8 mouse cellular contexts compared by ENCODE assay signal in the genomic region with DNA sequence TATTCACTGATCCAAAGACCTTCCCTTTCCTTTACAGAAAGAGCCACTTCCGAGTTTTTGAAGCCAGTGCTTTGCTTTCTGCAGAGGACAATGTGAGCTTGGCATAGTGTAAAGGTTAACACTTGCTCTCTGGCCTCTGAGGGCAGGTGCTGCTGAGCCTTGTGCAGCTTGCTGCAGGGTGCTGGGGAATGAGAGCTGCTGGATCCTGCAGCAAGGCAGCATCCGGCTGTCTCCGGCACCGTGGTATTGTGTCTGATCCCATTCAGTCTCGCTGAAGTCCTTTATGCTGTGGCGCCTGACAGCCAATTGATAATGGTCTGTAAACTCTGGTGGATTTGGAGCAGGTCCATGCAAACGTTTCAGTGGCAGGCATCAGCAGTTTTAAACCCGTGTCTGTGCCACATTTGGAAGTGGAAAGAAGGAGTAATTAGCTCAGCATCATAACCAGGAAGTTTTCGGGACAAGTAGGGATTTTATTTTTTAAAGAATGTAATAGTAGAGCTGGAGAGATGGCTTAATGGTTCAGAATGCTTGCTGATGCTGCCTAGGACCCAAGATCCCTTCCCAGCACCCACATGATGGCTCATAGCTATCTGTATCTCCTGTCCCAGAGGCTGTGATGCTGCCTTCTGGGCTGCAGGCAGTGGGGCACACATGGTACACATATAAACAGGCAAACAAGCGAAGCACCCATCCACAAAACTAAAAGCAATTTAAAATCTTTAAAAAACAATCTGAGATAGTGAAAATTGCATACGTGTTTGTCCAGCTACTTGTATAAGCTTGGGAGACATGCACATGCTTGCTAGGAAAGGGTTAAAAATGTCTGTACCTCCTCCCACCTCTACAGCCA.
DNase-seq lines count a peak whose midpoint lies in the region; ATAC-seq and TF ChIP-seq lines count a peak whose summit lies in the region.

No protein-coding gene starts in this region.

- peak; percentile 91 for DNase-seq in brain, embryonic 14.5 days (ENCODE audit: low read depth)
- no peak for DNase-seq in hindbrain, embryonic 14.5 days (ENCODE audit: low spot score)
- DNase-seq in liver, embryonic 11.5 days (ENCODE audit: low spot score), result no peak
- DNase-seq in thymus, postnatal 14 days, result no peak
- DNase-seq in layer of hippocampus, postnatal 36 days, result no peak

- H3K4me2 ChIP-seq in hindbrain, embryonic 14.5 days (replicated peaks), result peak overlapping the region; percentile 49
- peak overlapping the region; percentile 47 for H3K4me2 ChIP-seq in liver, embryonic 11.5 days
- peak overlapping the region; percentile 48 for H3K4me2 ChIP-seq in stomach, embryonic 15.5 days

- peak overlapping the region; percentile 71 for H3K4me3 ChIP-seq in E14TG2a.4 (replicated peaks; ENCODE audit: low read length)
- no peak overlapping the region for H3K4me3 ChIP-seq in hindbrain, embryonic 14.5 days (replicated peaks; ENCODE audit: low read length)
- peak overlapping the region; percentile 3; the same call in 1 of the 2 replicates for H3K4me3 ChIP-seq in liver, embryonic 11.5 days (ENCODE audit: low read depth, low read length)
- no peak overlapping the region for H3K4me3 ChIP-seq in stomach, embryonic 15.5 days (replicated peaks)

- H3K27ac ChIP-seq in hindbrain, embryonic 14.5 days, result no peak overlapping the region
- no peak overlapping the region for H3K27ac ChIP-seq in liver, embryonic 11.5 days (ENCODE audit: low read depth, low read length)
- peak overlapping the region; percentile 88 for H3K27ac ChIP-seq in stomach, embryonic 15.5 days

- no peak for TF ChIP-seq POLR2A in brain, embryonic 14.5 days (IDR thresholded peaks at IDR 0.05; ENCODE audit: borderline replicate concordance, extremely low read depth, insufficient read depth, insufficient read length, poor library complexity, severe bottlenecking)

- peaks cover 30% of the 10 kb centered on the region for H3K36me3 ChIP-seq in E14TG2a.4 (ENCODE audit: insufficient read depth, low read length)
- no peaks in the 10 kb centered on the region for H3K36me3 ChIP-seq in hindbrain, embryonic 14.5 days (replicated peaks; ENCODE audit: control insufficient read depth, insufficient read depth)
- H3K36me3 ChIP-seq in liver, embryonic 11.5 days (ENCODE audit: control insufficient read depth, insufficient read depth, low read length), result no peaks in the 10 kb centered on the region
- H3K36me3 ChIP-seq in stomach, embryonic 15.5 days, result no peaks in the 10 kb centered on the region

- H3K4me1 ChIP-seq in E14TG2a.4 (replicated peaks; ENCODE audit: low read depth, low read length), result peaks cover 80% of the 10 kb centered on the region
- H3K4me1 ChIP-seq in hindbrain, embryonic 14.5 days (replicated peaks; ENCODE audit: control insufficient read depth, insufficient read depth, low read length), result peaks cover 11% of the 10 kb centered on the region
- peaks cover 4% of the 10 kb centered on the region; the same call in 1 of the 2 replicates for H3K4me1 ChIP-seq in liver, embryonic 11.5 days (replicated peaks; ENCODE audit: control insufficient read depth, insufficient read depth, low read length)
- H3K4me1 ChIP-seq in stomach, embryonic 15.5 days, result peaks cover 7% of the 10 kb centered on the region

- H3K9ac ChIP-seq in hindbrain, embryonic 14.5 days, result peak overlapping the region; percentile 9; the same call in 1 of the 2 replicates
- H3K9ac ChIP-seq in liver, embryonic 11.5 days (ENCODE audit: low read depth, low read length), result no peak overlapping the region
- no peak overlapping the region for H3K9ac ChIP-seq in stomach, embryonic 15.5 days

- H3K27me3 ChIP-seq in E14TG2a.4 (ENCODE audit: insufficient read depth, low read length), result no peaks in the 10 kb centered on the region
- peaks cover 6% of the 10 kb centered on the region; the same call in 1 of the 2 replicates for H3K27me3 ChIP-seq in hindbrain, embryonic 14.5 days (ENCODE audit: control insufficient read depth, insufficient read depth, low read length)
- H3K27me3 ChIP-seq in liver, embryonic 11.5 days (replicated peaks; ENCODE audit: control insufficient read depth, insufficient read depth, low read length), result no peaks in the 10 kb centered on the region
- no peaks in the 10 kb centered on the region for H3K27me3 ChIP-seq in stomach, embryonic 15.5 days (replicated peaks)

- H3K9me3 ChIP-seq in E14TG2a.4 (ENCODE audit: low read length), result peaks cover 11% of the 10 kb centered on the region; the same call in 1 of the 2 replicates
- H3K9me3 ChIP-seq in hindbrain, embryonic 14.5 days (ENCODE audit: control insufficient read depth, low read length), result no peaks in the 10 kb centered on the region
- H3K9me3 ChIP-seq in liver, embryonic 11.5 days (ENCODE audit: control insufficient read depth, low read length), result no peaks in the 10 kb centered on the region
- H3K9me3 ChIP-seq in stomach, embryonic 15.5 days, result no peaks in the 10 kb centered on the region

- ATAC-seq in hindbrain, embryonic 14.5 days (ENCODE audit: low FRiP score), result peak; percentile 74
- ATAC-seq in liver, embryonic 11.5 days (replicated peaks; ENCODE audit: low FRiP score), result peak; percentile 43; the same call in 1 of the 2 replicates
- peak; percentile 49 for ATAC-seq in stomach, embryonic 15.5 days (ENCODE audit: insufficient read depth, low FRiP score, low read depth)
- ATAC-seq in erythroblast, adult 5-6 weeks (replicated peaks; ENCODE audit: low FRiP score, poor library complexity, severe bottlenecking), result no peak

- 11% methylated on average over 11 of the region's 11 CpGs for WGBS in hindbrain, embryonic 14.5 days
- WGBS in liver, embryonic 11.5 days, result 30% methylated on average over 11 of the region's 11 CpGs
- WGBS in stomach, embryonic 15.5 days, result 16% methylated on average over 11 of the region's 11 CpGs

- no peak for TF ChIP-seq CTCF in E14TG2a.4 (conservative IDR thresholded peaks at IDR 0.05; ENCODE audit: low read length)
- no peak for TF ChIP-seq CTCF in brain, embryonic 14.5 days (IDR thresholded peaks at IDR 0.05; ENCODE audit: borderline replicate concordance, extremely low read depth, insufficient read depth, insufficient read length)

Comparison
In these comparisons a context has a peak if more than half of its experiments do, and no peak if none do; other contexts are left out.
1. H3K4me3 ChIP-seq: peak in E14TG2a.4 (single experiment) and liver, embryonic 11.5 days (single experiment); none in hindbrain, embryonic 14.5 days (single experiment) and stomach, embryonic 15.5 days (single experiment).
2. Peak in every context shown above with its lines, with median percentiles within 50 percentile points of each other: H3K4me2 ChIP-seq.